Mouse (Mus musculus) c-Kit-positive CD71-positive TER-119-negative erythroid progenitor cells, embryonic 14.5 days (primary cell): ENCODE measurements around the gene Slc4a1.
A peak's percentile ranks its signal among the peaks of the same experiment; 100 is the strongest.
"Not testable (repeated sequence)": the region's sequence is repeated elsewhere in the genome, so short reads cannot be mapped to it uniquely, and the experiment has no call there.

ENCODE experiments used
- DNase-seq: peaks from one replicate; pipeline ENCODE4 v3.0.0-alpha.2; 2013; ENCODE audit warnings: low read depth

The Slc4a1 gene

DNA sequence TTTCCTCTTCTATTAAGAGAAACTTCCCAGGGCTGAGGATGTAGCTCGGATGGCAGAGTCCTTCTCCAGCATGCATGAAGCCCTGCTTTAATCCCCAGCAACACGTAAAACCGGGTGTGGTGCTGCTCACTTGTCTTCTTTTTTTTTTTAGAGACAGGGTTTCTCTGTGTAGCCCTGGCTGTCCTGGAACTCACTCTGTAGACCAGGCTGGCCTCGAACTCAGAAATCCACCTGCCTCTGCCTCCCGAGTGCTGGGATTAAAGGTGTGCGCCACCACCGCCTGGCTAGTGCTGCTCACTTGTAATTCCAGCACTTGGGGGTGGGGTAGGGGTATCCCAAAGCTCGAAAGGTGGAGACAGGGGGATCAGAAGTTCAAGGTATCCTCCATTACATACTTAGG is at the start of gene Slc4a1:
Gene Slc4a1 (minus strand): TSS at position 101 of the 400 bp plus-strand sequence.
- not testable (repeated sequence) for DNase-seq

DNA sequence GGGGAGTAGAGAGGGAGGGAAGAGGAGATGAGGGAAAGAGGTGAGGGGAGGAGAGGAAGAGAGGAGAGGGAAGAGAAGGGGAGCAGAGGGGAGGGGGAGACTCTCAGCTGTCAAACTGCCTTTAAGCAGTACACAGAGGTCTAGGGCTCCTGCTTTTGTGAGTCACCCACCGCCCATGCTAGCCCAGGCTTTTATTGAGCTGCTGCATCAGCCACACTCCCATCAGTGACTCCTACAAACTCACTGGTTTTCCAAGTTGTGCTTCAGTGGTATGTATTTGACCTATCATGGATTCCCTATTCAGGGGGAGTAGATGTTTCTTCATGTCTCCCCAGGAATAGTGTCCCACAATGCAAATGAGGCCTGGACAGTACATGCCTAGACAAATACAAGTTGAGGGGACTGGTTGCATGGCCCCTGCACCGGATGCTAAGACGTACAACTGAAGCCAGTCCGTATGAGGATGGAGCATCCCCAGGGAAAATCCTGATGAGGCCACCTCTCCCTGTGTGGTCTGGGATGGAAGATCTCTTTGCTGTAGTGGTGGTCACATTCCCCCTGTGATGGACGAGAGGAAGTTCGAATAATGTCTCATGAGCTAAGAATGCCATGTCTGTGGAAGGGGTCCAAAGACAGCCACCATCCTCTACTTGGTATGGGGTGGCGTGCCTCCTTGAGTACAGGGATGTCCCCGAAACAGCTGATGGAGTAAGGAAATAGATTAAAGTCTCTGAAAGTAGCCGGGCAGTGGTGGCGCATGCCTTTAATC is 49.2 kb upstream of the Slc4a1 start:
- no peak for DNase-seq

DNA sequence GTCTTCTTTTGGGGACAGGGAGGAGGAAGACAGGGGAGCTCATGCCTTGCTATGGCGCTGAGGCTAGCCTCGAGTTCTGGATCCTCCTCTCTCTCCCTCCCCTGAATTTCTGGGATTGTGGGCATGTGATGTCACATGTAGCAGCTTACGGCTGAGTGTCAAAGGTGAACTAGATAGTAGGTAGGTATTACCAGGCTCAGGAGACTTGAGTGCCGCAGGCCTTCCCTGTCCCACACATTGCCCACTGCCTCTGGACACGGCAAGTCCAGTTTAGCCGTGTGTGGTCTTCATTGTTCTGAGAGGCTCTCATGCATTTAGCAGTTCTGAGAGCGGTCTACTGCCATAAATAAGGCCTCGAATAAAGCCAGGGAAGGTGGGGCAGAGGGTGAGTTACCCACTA is 47.1 kb upstream of the Slc4a1 start:
- DNase-seq: no peak

DNA sequence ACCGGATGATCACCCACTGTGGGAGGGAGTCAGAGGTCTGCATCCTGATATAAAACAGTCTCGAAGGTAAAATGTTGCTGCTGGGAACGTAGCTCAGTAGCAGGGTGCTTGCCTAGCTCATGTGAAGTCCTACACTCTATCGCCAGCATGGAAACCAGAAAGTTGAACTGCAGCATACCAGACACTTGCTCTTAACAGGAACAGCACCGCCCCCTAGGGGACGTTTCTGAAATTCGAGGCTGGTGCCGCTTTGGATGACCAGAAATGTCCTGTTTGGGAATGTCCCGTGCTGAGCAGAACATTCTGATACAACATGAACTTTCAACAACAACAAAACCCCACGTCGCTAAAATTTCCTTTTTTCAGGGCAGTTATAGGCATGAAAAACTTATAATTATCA is 45.7 kb upstream of the Slc4a1 start:
- peak; percentile 89 for DNase-seq

DNA sequence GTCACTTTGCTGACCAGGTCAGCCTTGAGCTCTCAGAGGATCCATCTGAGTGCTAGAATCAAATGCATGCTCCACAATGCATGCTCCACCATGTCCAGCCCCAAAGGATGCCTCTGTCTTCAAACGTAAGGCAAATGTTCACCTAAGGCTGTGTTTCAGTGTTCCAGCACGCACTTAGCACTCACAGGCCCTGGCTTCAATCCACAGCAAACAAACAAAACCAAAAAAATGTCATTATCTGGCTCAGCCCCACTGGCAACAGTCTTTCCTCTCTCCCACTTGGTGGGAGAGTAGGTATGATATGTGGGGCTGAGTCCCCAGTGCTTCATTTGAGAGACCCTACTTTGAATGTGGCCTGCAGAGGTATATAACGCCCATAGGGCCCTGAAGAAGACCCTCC is 45.1 kb upstream of the Slc4a1 start:
- no peak for DNase-seq

DNA sequence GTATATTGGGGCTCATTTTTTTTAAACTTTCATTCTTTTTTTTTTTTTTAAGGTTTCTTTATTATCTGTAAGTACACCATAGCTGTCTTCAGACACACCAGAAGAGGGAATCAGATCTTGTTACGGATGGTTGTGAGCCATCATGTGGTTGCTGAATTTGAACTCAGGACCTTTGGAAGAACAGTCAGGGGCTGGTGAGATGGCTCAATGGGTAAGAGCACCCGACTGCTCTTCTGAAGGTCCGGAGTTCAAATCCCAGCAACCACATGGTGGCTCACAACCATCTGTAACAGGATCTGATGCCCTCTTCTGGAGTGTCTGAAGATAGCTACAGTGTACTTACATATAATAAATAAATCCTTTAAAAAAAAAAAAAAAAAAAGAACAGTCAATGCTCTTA is 44.3 kb upstream of the Slc4a1 start:
- DNase-seq: not testable (repeated sequence)

DNA sequence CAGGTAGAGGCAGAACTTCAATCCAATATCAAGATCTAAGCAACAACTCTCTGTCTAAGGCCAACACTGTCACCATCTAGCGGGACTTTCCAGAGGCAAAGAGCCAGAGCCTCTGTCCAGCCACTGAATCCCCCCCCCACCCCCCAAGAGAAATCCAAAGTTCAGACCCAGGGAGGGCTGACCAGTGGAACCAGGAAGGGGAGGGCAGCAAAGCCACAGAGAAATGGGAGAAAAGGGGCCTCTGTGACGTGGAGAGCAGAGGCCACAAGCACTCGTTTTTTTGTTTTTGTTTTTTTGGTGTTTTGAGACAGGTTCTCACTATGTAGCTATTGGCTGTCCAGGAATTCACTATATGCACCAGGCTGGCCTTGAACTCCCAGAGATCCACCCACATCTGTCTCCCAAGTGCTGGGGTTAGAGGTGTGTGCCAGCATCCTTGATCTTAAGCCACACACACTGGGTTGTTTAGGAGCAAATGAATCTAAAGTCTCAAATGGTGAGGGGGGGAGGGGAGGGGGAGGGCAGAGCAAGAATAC is 43.9 kb upstream of the Slc4a1 start:
- DNase-seq: no peak

DNA sequence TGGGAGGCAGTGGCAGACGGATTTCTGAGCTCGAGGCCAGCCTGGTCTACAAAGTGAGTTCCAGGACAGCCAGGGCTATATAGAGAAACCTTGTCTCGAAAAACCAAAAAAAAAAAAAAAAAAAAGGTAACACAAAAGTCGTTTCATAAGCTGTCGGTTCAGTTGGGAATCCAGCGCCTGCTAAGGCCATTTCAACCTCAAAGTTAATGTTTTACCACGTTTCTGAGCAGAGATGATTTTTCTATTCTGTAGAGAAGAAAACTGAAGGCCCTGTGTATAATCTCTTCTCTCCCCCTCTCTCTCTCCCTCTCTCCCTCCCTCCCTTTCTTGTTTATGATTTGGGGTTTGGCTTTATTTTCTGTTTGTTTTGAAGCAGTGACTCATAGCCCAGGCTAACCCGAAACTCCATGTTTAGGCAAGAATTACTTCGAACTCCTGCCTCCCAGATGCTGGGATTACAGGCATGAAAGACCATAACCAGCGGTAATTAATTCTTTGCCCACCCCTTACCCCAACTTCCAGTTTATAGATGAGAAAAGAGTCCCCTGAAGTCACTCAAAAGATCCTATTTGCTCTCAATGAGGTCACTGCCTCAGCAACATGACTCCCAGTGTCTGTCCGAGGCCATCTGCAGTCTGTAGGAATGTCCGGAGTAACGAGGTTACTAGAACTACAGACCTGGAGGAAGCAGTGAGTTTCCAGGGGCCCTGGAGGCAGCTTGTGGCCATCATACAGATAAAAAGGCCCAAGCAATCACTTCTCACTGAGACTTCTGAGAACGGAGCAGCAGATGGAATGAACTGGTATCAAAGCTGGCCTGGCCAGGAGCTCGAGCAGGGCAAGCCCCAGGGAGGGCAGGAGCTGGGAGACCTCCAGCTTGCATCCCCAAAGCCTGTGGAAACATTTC is 43.1 kb upstream of the Slc4a1 start:
- DNase-seq: no peak

DNA sequence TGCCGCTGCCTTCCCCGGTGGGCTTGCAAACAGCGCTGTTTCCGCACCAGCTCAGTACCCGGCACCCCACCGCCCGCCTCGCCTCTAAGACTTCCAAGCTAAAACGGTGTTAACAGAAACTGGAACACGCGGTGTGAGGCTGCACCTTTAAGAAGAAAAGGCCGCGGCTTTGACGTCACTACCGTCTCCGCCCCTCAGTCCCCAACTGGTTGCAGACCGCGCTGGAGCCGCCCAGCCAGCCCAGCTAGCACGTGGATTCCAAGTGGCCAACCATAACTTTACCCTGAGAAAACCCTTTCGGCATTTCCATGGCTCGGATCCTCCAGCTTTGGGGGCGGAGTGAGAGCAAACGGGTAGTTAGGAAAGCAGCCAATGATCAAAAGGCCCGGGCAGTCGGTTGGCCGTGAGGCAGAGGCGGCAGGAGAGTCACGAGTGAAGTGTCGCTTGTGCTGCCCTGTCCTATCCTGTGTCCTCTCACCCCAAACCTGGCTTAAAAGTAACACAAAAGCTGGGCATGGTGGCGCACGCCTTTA is 42.4 kb upstream of the Slc4a1 start:
- peak; percentile 100 for DNase-seq

DNA sequence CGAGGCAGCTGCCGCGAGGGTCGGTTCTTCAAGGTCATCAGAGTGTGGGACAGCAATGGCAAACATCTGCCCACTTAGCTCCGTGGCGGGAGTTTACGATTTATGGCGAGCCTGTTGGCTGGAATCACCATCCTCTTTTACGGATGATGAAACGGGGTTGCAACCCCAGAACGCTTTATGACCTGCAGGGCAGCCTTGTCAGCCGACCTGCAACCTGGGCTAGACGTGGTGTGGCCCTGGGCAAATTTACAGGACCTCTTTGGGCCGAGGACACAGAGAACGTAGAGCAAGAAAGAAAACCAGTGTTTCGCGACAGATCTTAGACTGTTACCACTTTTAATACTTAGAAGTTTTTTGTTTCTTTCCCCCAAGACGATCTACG is 41.8 kb upstream of the Slc4a1 start, which contains the start of gene Slc25a39:
Gene Slc25a39 (minus strand): TSS at position 113 of the 382 bp plus-strand sequence.
- no peak for DNase-seq

DNA sequence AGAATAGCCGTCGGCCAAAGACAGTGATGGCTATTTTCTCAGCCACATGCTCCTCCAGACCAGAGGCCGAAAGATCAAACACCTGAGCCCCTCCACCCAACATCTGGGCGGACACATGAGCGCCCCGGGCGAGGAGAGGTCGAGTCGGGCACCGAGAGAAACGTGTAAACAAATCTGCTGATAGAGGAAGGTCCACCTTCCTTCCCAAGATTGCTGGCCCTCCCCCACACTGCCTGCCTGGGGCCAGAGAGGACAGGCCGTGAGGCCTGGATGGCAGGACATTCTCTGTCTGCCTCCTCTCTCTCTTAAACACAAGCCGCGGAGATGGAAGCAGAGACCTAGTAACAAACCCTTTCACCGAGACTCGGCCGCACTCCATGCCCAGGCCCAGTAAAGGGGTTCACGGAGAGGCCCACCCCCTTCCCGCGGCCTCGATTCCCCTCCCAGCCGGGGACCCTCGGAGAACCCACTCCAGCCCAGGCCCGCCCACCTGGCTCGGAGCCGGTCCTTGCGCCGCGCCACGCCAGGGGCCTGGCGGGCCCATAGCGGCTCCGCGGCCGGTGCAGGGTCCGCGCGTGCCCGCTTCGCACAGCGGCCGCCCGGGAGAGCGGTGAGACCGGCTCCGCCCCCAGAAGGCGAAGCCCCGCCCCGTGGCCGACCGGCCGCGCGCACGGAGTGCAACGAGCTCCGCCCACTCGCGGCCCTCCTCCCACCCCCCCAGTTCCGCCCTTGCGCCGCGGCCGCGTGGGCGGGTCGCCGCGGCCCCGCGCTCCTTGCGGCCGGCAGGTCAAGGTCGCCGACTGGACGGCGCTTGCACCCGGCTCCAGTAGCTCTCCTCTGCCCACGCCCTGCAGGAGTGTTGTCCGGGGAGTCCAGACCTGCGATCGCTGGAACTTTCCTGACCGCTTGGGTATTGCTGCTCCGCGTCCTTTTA is 41.2 kb upstream of the Slc4a1 start:
- DNase-seq: peak; percentile 75

DNA sequence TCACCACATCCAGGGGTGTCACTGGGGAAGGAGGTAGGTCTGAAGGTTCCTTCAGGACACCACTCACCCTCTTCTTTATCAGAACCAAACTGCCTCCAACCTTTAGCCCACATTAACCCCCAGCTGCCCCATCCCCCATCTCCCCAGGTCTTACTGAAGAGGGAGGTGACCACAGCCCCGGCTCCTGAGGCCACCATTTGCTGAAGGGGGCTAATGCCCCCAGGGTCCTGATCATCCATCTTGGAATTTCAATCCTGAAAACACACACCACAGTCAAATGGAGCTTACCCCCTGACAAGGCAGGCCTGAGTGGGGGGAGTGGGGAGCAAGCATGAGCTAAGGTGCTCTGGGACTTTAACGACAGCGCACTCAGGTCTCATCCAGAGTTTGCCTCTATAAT is 40.4 kb upstream of the Slc4a1 start:
- DNase-seq: no peak

DNA sequence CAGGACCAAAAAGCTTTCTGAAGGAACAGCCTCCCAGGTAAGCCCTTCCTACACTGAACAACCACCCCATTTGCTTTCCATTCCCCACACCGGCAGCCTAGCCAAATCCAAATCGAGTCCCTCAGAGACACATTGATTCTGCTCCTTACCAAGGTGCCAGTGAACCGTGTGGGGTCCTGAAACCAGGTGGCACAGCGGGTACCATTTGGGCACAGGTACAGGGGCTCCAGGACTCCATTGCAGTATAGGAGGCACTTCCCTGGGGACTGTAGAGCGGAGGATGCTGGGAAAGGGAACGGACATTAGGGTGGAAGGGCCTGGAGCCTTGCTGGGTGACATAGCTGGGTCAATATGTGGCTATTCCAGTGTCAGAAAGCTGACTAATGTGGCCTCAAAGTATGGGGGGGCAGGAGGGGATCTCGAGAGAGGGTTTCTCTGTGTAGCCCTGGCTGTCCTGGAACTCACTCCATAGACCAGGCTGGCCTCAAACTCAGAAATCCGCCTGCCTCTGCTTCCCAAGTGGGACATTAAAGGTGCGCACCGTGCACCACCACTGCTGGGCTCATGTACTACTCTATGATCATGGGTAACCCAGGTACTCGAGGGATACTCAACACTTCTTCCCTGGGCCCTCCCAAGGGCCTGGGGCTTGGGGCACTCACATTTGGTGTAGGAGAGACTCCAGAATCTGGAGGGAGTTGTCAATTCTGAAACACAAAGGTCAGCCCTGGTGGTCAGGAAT is 39.7 kb upstream of the Slc4a1 start:
- no peak for DNase-seq

DNA sequence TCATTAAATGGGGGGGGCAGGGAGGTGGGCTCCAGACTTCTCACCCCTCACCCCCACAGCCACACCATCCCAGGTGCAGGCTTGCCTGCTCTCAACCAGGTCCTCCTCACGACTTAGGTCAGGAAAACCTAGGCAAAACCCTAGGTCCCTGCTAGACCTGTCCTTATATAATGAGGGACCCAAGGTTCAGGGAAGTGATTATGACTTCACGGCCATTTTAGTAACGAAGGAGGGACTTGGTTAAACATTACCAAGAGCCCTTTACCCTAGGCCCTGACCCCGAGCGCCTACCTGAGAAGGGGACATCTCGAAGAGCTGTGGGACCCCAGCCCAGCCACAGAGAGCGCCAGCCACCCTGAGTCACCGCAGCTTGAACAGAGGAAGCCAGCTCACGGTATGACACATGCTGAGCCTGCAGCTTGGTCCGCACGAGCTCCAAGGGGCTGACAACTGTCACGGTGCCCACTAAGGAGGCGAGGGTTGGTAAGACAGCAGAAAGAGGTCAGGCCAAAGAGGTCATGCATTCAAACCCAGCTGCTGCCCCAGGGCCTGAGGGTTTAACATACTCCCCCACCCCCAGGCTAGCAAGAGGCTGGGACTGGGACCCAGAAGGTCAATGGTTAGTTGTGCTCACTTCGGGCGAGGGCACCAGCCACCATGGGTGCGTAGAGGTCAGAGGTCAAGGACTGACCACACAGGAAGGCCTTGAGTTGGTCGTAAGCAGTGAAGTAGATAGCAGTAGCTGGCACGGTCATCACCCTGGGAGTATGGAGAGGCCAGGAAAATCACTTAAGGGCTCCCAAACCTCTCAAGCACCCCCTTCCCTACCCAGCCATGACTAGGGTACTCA is 38.4 kb upstream of the Slc4a1 start:
- no peak for DNase-seq

DNA sequence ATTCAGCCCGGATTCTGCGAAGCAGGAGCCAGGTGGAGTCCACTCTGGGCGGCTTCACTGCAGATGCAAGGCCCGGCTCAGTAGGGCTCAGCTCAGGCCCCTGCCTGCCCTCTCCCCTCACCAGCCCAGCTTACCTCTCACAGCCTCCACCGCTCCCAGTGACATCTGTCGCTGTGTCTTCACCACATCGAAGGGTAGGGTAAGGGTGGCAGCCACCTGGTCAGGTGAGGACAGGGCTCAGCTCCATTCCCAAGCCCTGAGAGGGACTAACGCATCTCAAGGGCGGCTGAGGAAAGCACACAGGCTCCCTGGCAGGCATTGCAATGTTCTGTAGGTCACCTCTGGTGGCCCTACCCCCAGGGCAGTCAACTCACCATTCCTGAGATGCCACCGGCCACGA is 37.7 kb upstream of the Slc4a1 start:
- no peak for DNase-seq

DNA sequence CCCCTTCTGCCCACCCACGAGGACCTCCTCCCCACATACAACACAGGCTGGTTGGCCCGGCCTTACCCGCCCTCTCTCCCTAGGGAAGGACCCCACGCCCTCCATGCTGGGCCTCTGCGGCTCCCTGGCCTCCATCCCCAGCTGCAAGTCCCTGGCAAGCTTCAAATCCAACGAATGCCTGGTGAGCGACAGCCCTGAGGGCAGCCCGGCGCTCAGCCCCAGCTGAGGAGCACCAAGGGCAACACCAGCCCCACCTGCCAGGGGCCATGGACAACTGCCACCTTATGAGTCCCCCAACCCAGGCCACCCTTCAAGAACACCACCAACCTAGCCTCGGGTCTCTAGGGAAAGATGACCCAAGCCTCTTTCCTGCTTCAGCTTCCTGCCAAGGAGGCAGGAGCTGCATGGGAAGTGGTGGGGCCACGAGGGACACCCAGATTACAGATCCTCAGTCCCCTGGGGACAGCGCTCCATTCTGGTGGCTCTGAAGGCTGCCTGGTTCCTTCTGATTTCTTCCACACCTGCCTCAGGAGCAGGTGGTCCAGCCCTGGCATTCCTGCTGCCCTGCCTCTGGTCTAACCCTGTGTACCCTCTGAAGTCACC is 36.0 kb upstream of the Slc4a1 start:
- DNase-seq: no peak

DNA sequence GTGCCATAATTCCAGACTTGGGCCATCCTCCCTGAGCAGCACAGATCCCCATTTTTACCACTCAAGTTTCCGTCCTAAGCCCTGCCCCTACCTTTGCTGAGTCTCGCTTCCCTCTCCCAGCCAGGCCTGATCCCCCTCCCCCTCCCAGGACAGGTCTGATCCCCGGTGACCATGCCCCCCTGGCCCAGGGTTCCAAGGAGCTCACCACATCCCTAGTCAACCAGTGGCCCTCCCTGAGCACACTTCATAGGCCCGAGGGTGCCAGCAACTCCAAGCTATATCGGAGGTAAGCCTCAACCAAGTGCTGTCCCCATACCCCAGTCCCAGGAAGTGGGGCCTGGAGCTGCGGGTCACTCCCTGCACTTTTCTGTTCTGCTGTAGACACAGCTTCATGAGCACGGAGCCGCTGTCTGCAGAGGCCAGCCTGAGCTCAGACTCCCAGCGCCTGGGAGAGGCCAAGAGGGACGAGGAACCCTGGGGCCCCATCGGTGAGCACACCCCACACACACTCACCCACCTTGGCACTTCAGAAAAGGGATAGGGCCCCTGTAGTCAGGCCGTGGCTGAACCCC is 34.6 kb upstream of the Slc4a1 start:
- DNase-seq: no peak

DNA sequence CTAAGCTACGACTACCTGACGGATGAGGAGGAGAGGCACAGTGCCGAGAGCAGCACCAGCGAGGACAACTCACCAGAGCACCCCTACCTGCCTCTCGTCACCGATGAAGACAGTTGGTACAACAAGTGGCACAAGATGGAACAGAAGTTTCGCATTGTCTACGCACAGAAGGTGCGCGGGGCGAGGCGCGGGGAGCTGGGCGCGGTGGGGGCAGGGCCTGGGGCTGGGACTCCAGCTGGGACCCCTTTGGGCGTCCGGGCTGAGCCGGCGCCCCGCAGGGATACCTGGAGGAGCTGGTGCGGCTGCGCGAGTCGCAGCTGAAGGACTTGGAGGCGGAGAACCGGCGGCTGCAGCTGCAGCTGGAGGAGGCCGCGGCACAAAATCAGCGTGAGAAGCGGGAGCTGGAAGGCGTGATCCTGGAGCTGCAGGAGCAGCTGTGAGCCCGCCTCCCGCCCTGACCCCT is 33.6 kb upstream of the Slc4a1 start:
- no peak for DNase-seq

DNA sequence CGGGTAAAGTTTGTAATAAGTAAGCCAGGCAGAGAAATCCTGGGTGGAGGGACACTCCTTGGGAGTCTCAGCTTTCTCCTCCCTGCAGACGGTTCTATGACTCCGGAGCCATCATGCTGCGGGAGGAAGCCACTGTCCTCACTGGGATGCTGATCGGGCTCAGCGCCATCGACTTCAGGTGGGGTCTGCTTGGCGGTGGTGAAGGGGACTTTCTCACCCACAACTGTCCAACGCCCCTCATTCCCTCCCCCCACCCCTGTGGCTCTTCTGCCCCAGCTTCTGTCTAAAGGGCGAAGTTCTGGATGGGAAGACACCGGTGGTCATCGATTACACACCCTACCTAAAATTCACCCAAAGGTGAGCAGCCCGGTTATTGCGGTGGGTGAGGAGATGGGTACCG is 33.1 kb upstream of the Slc4a1 start:
- DNase-seq: no peak
